Mouse (Mus musculus) cortical plate, adult 2 months (tissue): ENCODE data around the gene Coq6.

Experiments used
- CTCF ChIP-seq: fragments of 200-500 bp; IDR thresholded peaks from 2 replicates; pipeline ENCODE4 v1.5.1; 2011; ENCODE audit warnings: mild to moderate bottlenecking, control low read depth, low read length; ENCODE audit not compliant: insufficient read depth; ENCODE audit errors: extremely low read depth
- POLR2A ChIP-seq: fragments of 200-500 bp; IDR thresholded peaks from 2 replicates; pipeline ENCODE4 v1.6.1; 2011; ENCODE audit warnings: mild to moderate bottlenecking, low read length, control low read depth; ENCODE audit not compliant: insufficient read depth; ENCODE audit errors: extremely low read depth

- TF ChIP-seq CTCF (no peak), POLR2A (no peak)
These were observed 31.2 kb downstream of the Coq6 start for GRCm38 (mm10) chr12:84392681-84393080.
